Mouse (Mus musculus) heart, embryonic 16.5 days (tissue): ENCODE data around the gene Pex7. TPM values are rescaled to one million over a fixed set of nuclear protein-coding genes. Genes with fewer than 3 reads are reported as not detected.

Source experiments
- ATAC-seq: fragments of 200-750 bp; cut with Nextera tagmentation; replicated peaks from 2 replicates; pipeline ENCODE4 v1.8.0; 2017; ENCODE audit warnings: moderate number of reproducible peaks; ENCODE audit not compliant: insufficient read depth, low FRiP score; ENCODE audit errors: extremely low read depth
- H3K27ac ChIP-seq: fragments of 300-500 bp; sonication (generic); 2 replicates; pipeline ENCODE4 v1.5.1; 2014; ENCODE audit warnings: mild to moderate bottlenecking, low read length, control low read depth, moderate library complexity
- H3K27me3 ChIP-seq: fragments of 300-500 bp; sonication (generic); 2 replicates; pipeline ENCODE4 v1.6.1; 2014; ENCODE audit warnings: low read length, mixed read lengths; ENCODE audit not compliant: control insufficient read depth, insufficient read depth
- H3K36me3 ChIP-seq: fragments of 300-500 bp; sonication (generic); 2 replicates; pipeline ENCODE4 v1.6.1; 2014; ENCODE audit not compliant: control insufficient read depth, insufficient read depth
- H3K4me1 ChIP-seq: fragments of 300-500 bp; sonication (generic); 2 replicates; pipeline ENCODE4 v1.6.1; 2014; ENCODE audit warnings: low read length, mixed read lengths; ENCODE audit not compliant: control insufficient read depth, insufficient read depth
- H3K4me2 ChIP-seq: fragments of 300-500 bp; sonication (generic); 2 replicates; pipeline ENCODE4 v1.6.1; 2014; ENCODE audit warnings: low read depth, mild to moderate bottlenecking, control low read depth, low read length
- H3K4me3 ChIP-seq: fragments of 300-500 bp; sonication (generic); 2 replicates; pipeline ENCODE4 v1.5.1; 2014; ENCODE audit warnings: mild to moderate bottlenecking, control low read depth, low read length
- H3K9ac ChIP-seq: fragments of 300-500 bp; sonication (generic); 2 replicates; pipeline ENCODE4 v1.6.1; 2014; ENCODE audit warnings: low read length, control low read depth
- H3K9me3 ChIP-seq: fragments of 300-500 bp; sonication (generic); replicated peaks from 2 replicates; pipeline ENCODE4 v1.6.1; 2016; ENCODE audit warnings: low read length; ENCODE audit not compliant: control insufficient read depth
- WGBS: fragments of 180-500 bp; shearing (Covaris S2); extraction: QIAGEN DNeasy Blood & Tissue Kit; methylation state at CpG from one replicate; pipeline ENCODE4 v1.1.7; 2014; 5-methylcytosine and 5-hydroxymethylcytosine counted together
- polyA plus RNA-seq: library from polyadenylated mRNA; unstranded; fragments of >200 nt; fragmentation: Nextera tagmentation; extraction: Ambion mirVana; gene quantifications from 2 replicates; pipeline ENCODE4 v1.2.1, GENCODE M21; 2015

Gene Pex7
- polyA plus RNA-seq, 1 experiment from 2014 or later, result 41.4 TPM

GRCm38 (mm10) chr10:19877679-19878078 lies 29.8 kb downstream of the Pex7 start:
- Histone ChIP-seq H3K9ac (no peak overlapping the region), H3K27me3 (no peaks in the 10 kb centered on the region), H3K4me1 (no peaks in the 10 kb centered on the region), H3K4me3 (no peak overlapping the region), H3K36me3 (peaks cover 2% of the 10 kb centered on the region; the same call in 1 of the 2 replicates), H3K9me3 (no peaks in the 10 kb centered on the region), H3K4me2 (no peak overlapping the region), H3K27ac (no peak overlapping the region)
- WGBS, result 79% methylated on average over 9 of the region's 9 CpGs
- ATAC-seq, result no peak

GRCm38 (mm10) chr10:19877257-19877656 lies 30.2 kb downstream of the Pex7 start:
- 91% methylated on average over 8 of the region's 8 CpGs for WGBS
- no peak overlapping the region for H3K4me2 ChIP-seq

GRCm38 (mm10) chr10:19876669-19877068 lies 30.8 kb downstream of the Pex7 start:
- Histone ChIP-seq H3K4me1 (no peaks in the 10 kb centered on the region), H3K9ac (no peak overlapping the region), H3K9me3 (no peaks in the 10 kb centered on the region), H3K36me3 (no peaks in the 10 kb centered on the region), H3K4me3 (no peak overlapping the region), H3K27ac (no peak overlapping the region), H3K27me3 (no peaks in the 10 kb centered on the region), H3K4me2 (no peak overlapping the region)
- ATAC-seq, result no peak
- WGBS, result 66% methylated on average over 7 of the region's 7 CpGs

More at GRCm38 (mm10) chr10:19877257-19877656, 30.2 kb downstream of the Pex7 start:
- H3K4me1 ChIP-seq, result no peaks in the 10 kb centered on the region
- ATAC-seq, result no peak
- no peak overlapping the region for H3K27ac ChIP-seq
- H3K27me3 ChIP-seq, result no peaks in the 10 kb centered on the region
- H3K4me3 ChIP-seq, result no peak overlapping the region
- H3K9ac ChIP-seq, result no peak overlapping the region
- H3K9me3 ChIP-seq, result no peaks in the 10 kb centered on the region
- peaks cover 2% of the 10 kb centered on the region; the same call in 1 of the 2 replicates for H3K36me3 ChIP-seq

- Histone ChIP-seq H3K4me1 (no peaks in the 10 kb centered on the region), H3K27me3 (no peaks in the 10 kb centered on the region), H3K27ac (no peak overlapping the region), H3K4me3 (no peak overlapping the region), H3K36me3 (no peaks in the 10 kb centered on the region), H3K4me2 (no peak overlapping the region), H3K9me3 (no peaks in the 10 kb centered on the region), H3K9ac (no peak overlapping the region)
- no peak for ATAC-seq
- WGBS, result 83% methylated on average over 5 of the region's 5 CpGs
Measured at GRCm38 (mm10) chr10:19875346-19875745, 32.1 kb downstream of the Pex7 start.

GRCm38 (mm10) chr10:19855597-19856306 lies 51.7 kb downstream of the Pex7 start:
- H3K4me3 ChIP-seq, result no peak overlapping the region
- no peak overlapping the region for H3K9ac ChIP-seq
- WGBS, result 83% methylated on average over 7 of the region's 7 CpGs
- H3K27me3 ChIP-seq, result peaks cover 19% of the 10 kb centered on the region
- H3K4me2 ChIP-seq, result no peak overlapping the region
- no peak for ATAC-seq
- no peaks in the 10 kb centered on the region for H3K36me3 ChIP-seq
- H3K27ac ChIP-seq, result no peak overlapping the region
- no peaks in the 10 kb centered on the region for H3K9me3 ChIP-seq
- H3K4me1 ChIP-seq, result peaks cover 5% of the 10 kb centered on the region

GRCm38 (mm10) chr10:19853609-19854008 lies 53.9 kb downstream of the Pex7 start:
- Histone ChIP-seq H3K4me2 (no peak overlapping the region), H3K36me3 (no peaks in the 10 kb centered on the region), H3K4me1 (peaks cover 16% of the 10 kb centered on the region), H3K9me3 (no peaks in the 10 kb centered on the region), H3K4me3 (no peak overlapping the region), H3K27me3 (peaks cover 39% of the 10 kb centered on the region), H3K9ac (no peak overlapping the region), H3K27ac (no peak overlapping the region)
- 53% methylated on average over 2 of the region's 2 CpGs for WGBS
- ATAC-seq, result no peak

- peaks cover 16% of the 10 kb centered on the region for H3K4me1 ChIP-seq
- H3K4me2 ChIP-seq, result no peak overlapping the region
- 29% methylated on average over 6 of the region's 6 CpGs for WGBS
- H3K27ac ChIP-seq, result no peak overlapping the region
- H3K4me3 ChIP-seq, result no peak overlapping the region
- H3K27me3 ChIP-seq, result peaks cover 43% of the 10 kb centered on the region
- no peaks in the 10 kb centered on the region for H3K9me3 ChIP-seq
- H3K36me3 ChIP-seq, result no peaks in the 10 kb centered on the region
- H3K9ac ChIP-seq, result no peak overlapping the region
- ATAC-seq, result no peak
Measured at GRCm38 (mm10) chr10:19852776-19853175, 54.7 kb downstream of the Pex7 start.

GRCm38 (mm10) chr10:19850998-19851691 lies 56.3 kb downstream of the Pex7 start, which contains the start of gene Slc35d3:
TSS of gene Slc35d3 (minus strand) at chr10:19851459.
- ATAC-seq, result peak; percentile 54
- no peaks in the 10 kb centered on the region for H3K9me3 ChIP-seq
- no peak within 1 kb of the TSS for H3K27ac ChIP-seq
- H3K4me3 ChIP-seq, result peak within 1 kb of the TSS; percentile 63
- peaks cover 43% of the 10 kb centered on the region for H3K27me3 ChIP-seq
- peak within 1 kb of the TSS; percentile 51 for H3K9ac ChIP-seq
- H3K4me1 ChIP-seq, result peaks cover 16% of the 10 kb centered on the region
- WGBS, result under 1% methylated on average over 71 of the region's 72 CpGs
- H3K4me2 ChIP-seq, result peak within 1 kb of the TSS; percentile 98
- H3K36me3 ChIP-seq, result no peaks in the 10 kb centered on the region

- peaks cover 16% of the 10 kb centered on the region for H3K4me1 ChIP-seq
- peaks cover 43% of the 10 kb centered on the region for H3K27me3 ChIP-seq
- ATAC-seq, result 0 out of 2 replicates have a peak, but pooled peaks have one; percentile 34
- H3K9me3 ChIP-seq, result no peaks in the 10 kb centered on the region
- peak overlapping the region; percentile 63 for H3K4me3 ChIP-seq
- no peaks in the 10 kb centered on the region for H3K36me3 ChIP-seq
- peak overlapping the region; percentile 98 for H3K4me2 ChIP-seq
- H3K9ac ChIP-seq, result peak overlapping the region; percentile 51
- no peak overlapping the region for H3K27ac ChIP-seq
- WGBS, result under 1% methylated on average over 36 of the region's 36 CpGs
Measured at GRCm38 (mm10) chr10:19850544-19850997, 56.9 kb downstream of the Pex7 start.
